Mouse (Mus musculus) cerebellum, adult (tissue): Measurements from ENCODE around the gene Myh9.
A peak's percentile ranks its signal among the peaks of the same experiment; 100 is the strongest.

Experiments
- ATAC-seq: cut with Nextera tagmentation; 2 replicates; pipeline ENCODE4 v1.9.2; 2017; ENCODE audit warnings: mild to moderate bottlenecking, moderate library complexity, mixed read lengths; ENCODE audit not compliant: insufficient number of reproducible peaks, low FRiP score, low TSS enrichment

Myh9 gene

DNA sequence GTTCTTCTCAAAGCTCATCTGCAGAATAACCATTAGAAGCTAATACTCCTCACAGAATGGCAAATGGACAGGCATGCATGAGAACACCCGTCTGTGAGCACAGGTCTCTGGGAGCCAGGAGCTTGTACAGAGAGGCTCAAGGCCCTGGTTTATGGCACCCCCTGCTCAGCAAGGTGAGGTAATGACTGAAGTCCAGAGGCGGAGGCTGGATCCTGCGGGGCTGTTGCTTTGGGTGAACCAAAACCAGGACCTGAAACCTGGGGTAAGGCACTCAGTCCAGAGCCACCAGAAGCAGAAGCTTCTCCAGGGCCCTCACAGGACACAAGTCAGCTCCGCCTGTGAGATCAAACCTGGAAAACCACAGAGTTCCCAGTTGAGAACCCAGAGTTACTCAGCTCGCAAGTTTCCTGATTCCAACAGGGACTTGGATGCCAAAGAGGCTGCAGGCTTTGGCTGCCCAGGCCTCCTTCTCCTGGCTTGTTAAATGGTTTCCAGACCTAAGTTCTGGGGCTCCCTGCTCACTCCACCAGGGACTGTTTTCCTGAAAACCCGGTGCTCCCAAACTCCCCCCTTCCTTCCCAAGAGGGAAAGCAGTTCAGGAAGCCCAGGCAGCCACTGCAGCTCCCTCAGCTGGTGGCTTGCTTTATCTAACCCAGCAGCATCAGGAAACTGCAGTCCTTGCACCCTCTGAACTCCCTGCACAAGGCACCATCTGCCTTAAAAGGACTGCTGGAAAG lies 28.2 kb downstream of the Myh9 start:
- ATAC-seq = no peak

DNA sequence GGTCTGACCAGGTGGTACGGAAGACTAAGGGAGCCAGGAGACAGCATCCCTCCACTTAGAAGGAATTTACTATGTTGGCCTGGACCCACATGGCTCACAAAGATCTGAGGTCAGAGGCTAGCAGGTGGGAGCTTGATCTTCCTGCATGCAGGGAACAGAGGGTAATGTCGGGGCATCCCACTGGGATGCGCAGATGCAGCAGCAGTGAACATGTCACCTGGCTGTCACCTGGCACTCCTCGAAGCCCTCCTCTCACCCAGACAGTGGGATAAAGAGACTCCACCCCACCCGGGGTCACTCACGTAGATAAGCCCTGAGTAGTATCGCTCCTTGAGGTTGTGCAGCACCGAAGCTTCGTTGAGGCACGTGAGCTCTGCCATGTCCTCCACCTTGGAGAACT lies 29.4 kb downstream of the Myh9 start:
- no peak for ATAC-seq

DNA sequence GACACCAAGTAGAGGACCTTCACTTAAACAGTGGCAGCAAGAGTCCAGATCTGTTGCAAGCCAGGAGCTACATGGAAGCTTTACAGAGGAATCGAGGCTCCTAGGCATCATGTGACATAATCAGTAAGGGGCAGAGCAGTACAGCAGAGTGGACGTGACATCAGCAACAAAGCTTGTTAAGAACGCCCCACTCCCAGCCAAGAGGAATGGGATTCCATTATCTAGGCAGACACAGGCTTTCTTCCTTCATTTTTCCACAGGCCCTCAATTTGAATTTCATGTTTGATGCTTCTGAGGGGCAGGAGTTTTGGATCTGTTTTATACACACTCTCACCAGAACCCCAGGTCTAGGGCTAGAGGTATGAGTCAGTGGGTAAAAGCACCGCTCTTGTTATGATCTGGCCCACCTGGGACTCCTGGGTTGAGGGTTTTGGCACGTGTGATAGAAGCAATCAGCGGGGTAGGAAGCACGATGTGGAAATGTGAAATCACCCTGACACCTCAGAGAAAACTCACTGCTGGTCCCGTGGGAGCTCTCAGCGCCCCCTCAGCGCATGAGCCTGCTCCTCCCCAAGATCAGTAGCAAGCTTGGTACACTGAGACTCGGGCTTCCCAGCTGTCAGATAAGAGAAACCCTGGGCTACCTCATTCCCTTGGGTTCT lies 30.7 kb downstream of the Myh9 start:
- no peak for ATAC-seq

DNA sequence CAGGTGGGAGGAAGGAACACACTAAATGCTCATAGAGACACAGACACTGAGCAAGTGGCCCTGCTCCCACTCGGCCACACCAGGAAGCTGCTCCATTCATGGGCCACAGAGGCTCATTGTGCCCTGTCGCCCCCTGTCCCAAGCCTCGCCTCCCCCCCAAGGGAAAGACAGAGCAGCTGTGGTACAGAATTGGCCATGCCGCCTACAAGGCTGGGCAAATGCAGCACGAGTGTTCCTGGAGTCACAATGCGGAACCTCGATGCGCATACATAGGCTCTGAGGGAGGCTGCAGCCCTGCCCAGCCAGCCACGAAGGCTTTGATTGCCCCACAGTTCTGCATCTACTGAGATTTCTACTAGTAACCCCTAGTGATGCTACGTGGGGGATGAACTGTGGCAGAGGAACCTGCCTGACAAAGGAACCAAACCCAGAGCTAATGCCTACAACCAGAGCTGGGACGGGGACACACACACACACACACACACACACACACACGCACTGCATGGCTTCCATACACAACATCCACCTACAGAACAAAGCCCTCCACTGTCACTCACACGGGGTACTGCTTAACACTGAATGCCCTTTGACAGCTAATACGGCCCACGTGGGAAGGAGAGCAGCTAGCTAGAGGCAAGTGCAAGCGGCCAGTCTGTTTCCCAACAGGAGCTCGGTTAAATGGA lies 31.4 kb downstream of the Myh9 start:
- ATAC-seq = no peak

DNA sequence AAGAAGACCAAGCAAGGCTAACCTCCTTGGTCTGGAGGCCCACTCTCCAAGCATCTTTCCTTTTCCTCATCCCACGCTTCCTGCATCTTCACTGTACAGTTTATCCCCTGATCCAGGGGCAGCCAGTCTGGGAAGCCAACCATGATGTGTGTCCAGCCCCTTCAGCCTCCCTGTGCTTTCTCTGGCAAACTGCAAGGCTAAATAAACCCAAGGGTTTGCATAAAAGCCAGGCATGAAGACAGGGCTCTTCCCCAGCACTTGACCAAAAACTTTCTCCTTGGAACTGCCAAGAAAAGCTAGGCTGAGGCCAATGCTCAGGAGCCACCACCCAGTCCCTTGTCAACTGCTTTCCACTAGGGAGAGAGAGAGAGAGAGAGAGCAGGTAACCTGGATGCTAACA lies 32.5 kb downstream of the Myh9 start:
- ATAC-seq = no peak

DNA sequence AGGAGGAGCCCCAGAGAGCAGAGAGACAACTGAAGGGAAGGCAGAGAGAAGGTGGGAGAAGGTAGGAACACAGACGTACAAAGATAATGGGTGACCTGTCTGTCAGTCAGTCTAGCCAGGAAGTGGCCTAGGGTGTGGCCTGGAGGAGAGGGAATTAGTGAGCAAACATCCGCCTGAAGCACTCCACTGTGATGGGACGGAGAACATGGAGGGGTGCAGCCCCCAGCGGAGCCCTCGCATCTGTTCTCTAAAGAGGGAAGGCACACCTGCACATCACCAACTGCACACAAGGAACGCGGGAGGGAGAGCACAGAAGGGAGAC lies 34.8 kb downstream of the Myh9 start:
- ATAC-seq = no peak

DNA sequence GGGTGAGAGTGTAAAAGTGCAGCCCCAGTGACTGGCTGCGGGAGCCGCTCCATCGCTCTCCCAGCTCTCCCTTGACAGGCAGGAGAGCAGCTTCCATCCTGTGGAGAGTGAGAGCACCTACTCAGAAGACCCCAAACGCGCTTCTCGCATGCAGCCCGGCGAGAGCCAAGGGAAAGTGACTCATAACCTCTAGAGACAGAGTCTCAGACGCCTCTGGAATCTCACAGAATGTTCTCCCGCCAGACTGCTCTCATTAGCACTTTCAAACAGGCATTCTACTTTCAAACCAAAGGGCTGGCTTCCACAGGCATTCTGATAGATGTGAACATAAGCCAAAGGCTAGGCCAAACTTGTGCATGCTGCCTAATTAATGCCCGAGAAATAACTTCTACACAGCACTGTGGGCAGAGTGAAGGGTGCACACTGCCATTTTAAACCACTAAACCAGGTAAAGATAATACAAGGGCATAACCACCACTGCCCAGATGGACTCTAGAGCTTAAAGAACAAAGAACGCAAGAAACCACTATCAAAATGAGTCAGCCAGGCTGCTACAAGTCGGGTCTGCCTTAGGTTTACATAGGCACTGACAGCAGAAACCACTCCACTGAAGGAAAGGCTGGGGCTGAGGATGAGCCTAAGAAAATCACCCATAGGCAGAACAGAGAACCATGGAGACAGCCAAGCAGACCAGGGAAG lies 35.3 kb downstream of the Myh9 start:
- ATAC-seq = no peak

DNA sequence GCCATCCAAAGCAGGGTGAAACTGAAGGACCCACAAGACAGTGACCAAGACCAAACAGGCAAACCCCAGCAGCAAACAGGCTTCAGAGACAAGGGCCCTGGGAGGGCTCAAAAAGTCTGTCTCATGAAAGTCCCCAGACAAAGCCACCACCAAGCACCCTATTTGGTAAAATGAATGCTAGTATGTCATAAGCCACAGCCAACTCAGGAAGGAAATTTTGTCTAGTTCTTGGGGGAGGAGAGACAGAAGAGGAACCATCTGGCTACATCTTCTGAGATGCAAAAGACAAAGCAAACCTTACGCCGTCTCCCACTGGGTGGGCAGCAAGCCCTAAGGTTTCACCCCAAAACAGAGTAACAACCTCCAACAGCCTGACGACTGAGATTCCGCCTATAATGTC lies 36.3 kb downstream of the Myh9 start:
- ATAC-seq = no peak

DNA sequence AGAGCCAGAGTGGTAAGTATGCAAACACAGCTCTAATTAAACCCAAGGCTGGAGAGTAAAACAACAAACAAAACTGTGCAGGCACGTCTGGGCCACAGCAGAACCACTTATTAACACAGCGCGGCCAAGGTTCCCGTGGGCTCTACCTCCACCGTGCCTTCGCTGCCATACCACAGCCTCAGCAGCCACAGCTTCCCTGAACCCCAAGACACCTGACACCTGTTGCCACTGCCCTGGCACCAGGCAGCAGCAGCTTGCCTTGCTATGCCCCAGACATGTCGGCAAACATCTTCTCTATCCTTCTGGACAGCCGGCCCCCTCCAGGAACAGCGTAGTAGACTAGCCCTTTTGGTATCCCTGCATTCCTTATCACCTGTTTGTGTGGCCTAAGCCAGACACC lies 37.0 kb downstream of the Myh9 start:
- ATAC-seq = no peak

DNA sequence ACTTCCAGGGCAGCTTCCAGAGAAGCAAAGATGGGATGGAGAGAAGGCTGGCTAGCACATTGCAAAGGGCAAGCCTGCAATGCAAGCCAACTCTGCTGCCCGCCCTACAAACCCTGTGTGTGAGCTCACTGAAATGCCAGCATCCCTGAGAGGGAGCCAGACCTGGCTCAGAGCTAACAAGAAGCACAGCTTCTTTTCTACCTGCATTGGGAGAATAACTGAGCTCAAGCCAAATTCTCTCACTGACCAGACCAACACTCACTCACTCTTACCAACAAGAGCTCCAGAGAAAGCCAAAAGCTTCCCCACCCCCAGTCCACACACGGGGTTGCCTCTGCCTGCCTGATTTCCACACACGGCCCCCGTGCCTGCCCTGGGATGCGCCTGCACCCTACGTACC lies 37.5 kb downstream of the Myh9 start:
- peak; percentile 57 for ATAC-seq

DNA sequence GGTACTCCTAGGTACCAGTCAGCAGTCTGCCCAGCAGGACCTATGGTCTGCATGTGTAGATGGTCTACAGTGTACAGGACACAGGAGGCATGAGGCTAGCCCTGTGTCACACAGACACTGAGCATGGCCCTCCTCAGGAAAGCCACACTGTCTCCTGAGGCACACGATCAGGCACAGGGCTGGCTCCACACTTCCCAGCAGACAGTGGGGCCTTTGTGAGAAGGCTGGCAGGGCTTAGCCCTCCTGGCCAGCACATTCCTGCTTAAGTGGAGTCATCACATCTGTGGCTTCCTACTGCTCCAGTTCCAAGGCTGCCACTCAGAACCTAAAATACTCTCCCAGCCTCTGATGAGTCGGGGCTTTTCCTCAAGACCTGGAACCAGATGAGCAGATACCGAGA lies 38.2 kb downstream of the Myh9 start:
- no peak for ATAC-seq

DNA sequence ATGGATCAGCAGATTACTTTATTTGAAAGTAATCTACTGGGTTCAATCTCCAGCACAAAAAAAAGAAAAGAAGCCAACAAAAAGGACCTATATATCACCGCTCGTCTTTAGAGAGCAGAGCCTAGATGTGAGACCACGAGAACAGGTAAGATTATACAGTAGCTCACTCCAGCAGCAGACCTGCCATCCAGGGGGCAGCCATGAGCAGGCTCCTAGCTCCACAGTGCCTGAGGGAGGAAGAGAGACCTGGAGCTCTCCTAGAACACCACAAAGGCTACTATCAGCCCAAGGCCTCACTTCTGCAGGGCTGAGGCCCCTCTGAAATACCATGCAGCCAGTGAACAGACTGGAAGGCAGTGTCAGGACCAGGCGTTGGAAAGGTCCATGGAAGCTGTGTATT lies 39.0 kb downstream of the Myh9 start:
- no peak for ATAC-seq

DNA sequence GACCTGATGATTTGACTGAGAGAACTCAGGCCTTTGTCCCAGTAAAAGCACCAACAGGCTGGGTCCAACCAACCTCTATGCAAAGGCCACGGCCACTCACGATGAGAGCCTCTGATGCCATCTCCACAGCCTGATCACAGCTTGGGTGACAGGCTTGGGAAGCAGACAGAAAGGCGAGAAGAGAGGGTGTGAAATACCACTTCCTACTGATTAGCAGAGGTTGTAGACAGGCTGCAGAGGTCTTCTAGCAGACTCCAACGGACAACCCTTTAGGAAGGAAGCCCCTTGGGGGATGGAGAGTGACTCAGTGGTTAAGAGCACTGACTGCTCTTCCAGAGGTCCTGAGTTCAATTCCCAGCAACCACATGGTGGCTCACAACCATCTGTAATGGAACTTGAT lies 40.8 kb downstream of the Myh9 start:
- ATAC-seq = no peak

DNA sequence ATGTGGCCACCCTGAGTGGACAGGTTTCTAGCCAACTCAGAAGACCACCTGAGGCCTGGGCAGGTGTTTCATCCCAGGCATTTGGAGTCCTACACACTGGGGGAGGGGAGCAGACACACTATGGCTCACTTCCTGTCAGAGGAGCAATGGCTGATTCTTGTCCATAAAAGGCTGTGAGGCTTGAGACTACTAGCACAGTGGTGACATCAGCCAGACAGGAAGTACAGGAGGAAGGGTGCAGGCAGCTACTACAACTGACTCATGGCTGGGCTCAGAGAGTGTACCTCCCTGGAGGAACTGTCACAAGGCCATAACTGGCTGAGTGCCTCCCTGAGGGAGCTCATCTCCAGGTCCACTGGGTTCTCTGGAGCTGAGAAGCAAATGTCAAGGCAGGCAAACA lies 41.5 kb downstream of the Myh9 start:
- ATAC-seq = 0 out of 2 replicates have a peak, but pooled peaks have one; percentile 8

DNA sequence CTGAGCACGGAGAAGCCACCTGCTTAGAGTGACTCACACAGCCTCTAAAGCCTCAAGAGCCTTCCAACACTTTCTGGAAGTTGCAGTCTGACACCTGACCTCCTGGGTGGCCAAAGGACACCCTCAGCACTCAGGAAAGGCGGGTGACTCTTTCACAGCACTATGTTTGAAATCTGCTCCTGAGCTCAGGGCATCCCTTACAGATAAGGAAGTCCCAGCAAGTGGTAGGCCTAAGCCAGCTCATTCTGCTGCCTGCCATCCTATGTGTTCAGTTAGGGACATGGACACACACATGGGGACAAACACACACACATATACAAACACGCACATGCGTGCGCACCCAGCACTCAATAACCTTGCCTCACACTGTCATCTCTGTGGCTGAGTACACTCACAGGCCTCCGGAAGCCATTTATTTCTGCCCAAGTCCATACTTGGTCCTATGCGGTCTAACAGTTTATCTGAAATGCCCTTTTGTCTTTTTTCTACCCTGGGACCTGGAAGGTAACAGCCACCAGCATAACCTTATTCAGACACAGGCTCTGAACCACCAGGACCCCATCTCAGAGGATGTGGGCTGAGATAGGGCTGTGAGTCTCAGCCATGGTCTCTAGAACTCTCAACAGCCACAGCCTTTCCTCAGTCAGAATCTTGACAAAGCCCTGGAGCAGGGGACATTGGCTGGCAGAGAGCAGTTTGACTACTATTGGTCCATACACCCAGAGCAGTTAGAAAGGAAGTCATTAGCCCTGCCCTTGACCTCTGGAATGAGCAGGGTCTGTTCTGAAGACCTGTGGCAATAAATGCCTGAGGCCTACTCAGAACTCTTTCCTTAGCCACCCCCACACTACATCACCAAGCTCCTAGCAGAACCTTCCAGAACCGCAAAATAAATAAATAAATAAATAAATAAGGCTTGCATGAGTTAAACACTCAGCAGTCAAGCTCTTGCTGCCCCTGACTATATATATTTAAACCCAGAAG lies 42.2 kb downstream of the Myh9 start:
- no peak for ATAC-seq

DNA sequence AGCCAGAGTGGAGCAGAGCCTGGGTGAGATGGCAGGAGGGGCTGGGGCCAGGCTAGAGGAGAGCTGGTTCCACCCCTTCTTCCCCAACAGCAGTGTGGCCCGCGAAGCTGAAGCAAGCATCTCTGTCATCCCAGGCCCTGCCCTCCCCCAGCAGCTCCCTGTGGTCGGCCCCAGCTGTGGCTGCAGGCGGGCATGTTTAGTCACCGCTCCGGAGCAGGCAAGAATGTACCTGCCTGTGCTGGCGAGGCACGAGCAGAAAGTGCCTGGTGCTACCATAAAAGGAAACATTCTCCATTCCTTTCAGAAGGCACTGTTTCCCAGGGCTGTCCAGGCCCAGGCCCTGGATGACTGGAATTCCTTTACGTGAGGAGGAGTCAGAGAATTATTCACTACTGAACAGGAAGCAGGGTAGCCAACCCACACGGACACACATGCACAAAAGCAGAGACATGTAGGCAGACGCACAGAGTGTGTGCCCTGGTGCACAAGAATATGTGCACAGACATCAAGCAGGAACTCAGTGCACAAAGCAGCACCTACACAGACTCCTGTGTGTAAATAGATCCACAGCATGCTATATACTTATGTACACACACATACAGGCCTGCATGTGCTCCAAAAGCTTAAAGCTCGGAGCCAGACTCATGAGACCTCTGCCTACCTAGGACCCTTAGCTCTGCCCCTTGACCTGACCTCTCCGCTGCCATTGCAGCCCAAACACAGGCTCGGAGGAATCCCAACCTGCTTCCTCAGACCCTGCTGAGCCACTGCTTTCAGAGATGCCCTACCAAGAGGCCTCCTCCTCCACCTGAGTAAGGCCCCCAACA lies 43.1 kb downstream of the Myh9 start:
- no peak for ATAC-seq

DNA sequence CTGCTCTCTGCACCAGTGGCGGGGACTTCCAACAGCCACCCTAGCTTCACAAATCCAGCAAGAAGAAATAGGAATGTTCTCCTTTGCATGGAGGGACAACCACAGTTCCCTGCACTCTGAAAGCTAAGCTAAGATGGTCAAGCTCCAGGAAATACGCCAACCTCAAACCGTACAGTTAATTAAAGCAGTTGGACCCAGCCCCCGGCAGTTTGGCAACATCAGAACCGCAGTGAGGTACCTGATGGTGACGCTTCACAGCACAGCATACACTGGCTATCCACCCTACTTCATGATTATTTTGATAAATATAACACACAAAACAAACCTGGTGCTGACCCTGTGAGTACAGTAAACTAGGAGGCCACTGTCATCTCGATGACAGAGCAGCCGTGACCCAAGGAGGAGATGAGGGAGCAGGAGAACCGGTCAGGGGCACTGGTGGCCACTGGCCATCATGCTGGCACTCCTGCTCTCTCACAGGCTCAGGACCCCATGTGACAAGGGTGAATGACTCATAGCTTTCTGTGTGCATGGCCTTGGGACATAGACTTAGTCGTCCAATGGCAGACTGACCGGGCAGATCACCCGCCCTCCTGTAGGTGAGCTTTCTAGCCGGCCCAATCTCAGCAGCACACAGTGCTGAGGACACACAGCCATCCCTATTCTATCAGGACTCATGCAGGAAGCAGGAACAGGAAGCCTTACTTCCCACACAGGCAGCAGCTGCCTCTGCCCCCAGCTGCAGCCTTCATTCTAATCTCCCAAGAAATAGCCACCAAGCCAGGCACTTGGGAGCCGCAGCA lies 44.2 kb downstream of the Myh9 start:
- ATAC-seq = peak; percentile 57

DNA sequence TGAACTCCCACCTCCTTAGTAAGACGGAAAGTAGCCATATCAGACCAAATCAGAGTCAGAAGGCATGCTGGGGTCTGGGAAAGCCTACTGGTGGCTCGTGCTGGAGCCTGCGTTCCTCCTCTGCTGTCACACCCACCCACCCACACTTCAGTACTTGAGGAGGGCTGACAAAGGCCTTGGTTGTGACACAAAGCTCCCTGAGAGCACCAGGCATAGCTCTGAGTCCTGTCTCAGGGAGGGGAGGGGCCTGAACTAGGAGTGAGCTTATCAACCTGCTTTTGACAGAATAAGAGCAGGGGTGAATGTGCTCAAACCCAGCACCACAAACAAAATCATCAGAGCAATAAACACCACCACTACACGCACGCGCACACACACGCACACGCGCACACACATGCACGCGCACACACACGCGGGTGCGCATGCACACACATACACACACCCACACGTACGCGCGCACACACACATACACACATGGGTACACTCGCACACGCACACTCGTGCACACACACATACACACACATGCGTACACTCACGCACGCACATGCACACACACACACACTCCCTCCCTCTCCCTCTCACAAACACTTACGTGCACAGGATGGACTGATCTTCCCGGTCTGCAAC lies 45.5 kb downstream of the Myh9 start:
- ATAC-seq = no peak
